Mouse (Mus musculus) thymus, adult 2 months (tissue): ENCODE results near the gene Dctpp1. TPM values are rescaled to one million over a fixed set of nuclear protein-coding genes. Genes with fewer than 3 reads are reported as not detected.
A peak's percentile ranks its signal among the peaks of the same experiment; 100 is the strongest.

Source experiments
- DNase-seq: peaks from one replicate; pipeline ENCODE4 v3.0.0; 2021
- H3K27ac ChIP-seq: fragments of 200-500 bp; 2 replicates; pipeline ENCODE4 v1.5.1; 2012; ENCODE audit warnings: low read length, control low read depth; ENCODE audit not compliant: control insufficient read depth, insufficient read depth
- H3K27me3 ChIP-seq: fragments of 200-500 bp; 2 replicates; pipeline ENCODE4 v1.6.1; 2012; ENCODE audit warnings: mild to moderate bottlenecking, low read length, moderate library complexity, mixed read lengths; ENCODE audit not compliant: control insufficient read depth, insufficient read depth
- H3K36me3 ChIP-seq: fragments of 200-500 bp; 2 replicates; pipeline ENCODE4 v1.6.1; 2012; ENCODE audit warnings: mild to moderate bottlenecking, low read length, moderate library complexity; ENCODE audit not compliant: control insufficient read depth, insufficient read depth
- H3K4me1 ChIP-seq: fragments of 200-500 bp; replicated peaks from 2 replicates; pipeline ENCODE4 v1.6.1; 2012; ENCODE audit warnings: low read length; ENCODE audit not compliant: control insufficient read depth, insufficient read depth
- H3K4me3 ChIP-seq: fragments of 200-500 bp; 2 replicates; pipeline ENCODE4 v1.5.1; 2012; ENCODE audit warnings: mild to moderate bottlenecking, low read length, control low read depth, moderate library complexity; ENCODE audit not compliant: control insufficient read depth, insufficient read depth
- CTCF ChIP-seq: fragments of 200-500 bp; IDR thresholded peaks from 2 replicates; pipeline ENCODE4 v1.5.1; 2012; ENCODE audit warnings: mild to moderate bottlenecking, control low read depth, low read length, moderate library complexity, borderline replicate concordance; ENCODE audit not compliant: control insufficient read depth, poor library complexity, insufficient read depth; ENCODE audit errors: extremely low read depth
- POLR2A ChIP-seq: fragments of 200-500 bp; IDR thresholded peaks from 2 replicates; pipeline ENCODE4 v1.6.1; 2012; ENCODE audit warnings: mild to moderate bottlenecking, low read length, control low read depth, moderate library complexity; ENCODE audit not compliant: control insufficient read depth, poor library complexity, insufficient read depth; ENCODE audit errors: extremely low read depth
- WGBS: fragments of 180-500 bp; shearing (Covaris S2); methylation state at CpG from one replicate; pipeline ENCODE4 v1.1.7; 2018; 5-methylcytosine and 5-hydroxymethylcytosine counted together
- polyA plus RNA-seq: library from polyadenylated mRNA; depleted of rRNA; stranded (reverse); fragments of >200 nt; gene quantifications from 2 replicates; pipeline ENCODE4 v1.2.3, GENCODE M21; 2012

The Dctpp1 gene
- polyA plus RNA-seq, 1 experiment, result 122 TPM

- Histone ChIP-seq H3K36me3 (no peaks in the 10 kb centered on the region), H3K27ac (no peak overlapping the region), H3K4me1 (peaks cover 17% of the 10 kb centered on the region), H3K27me3 (no peaks in the 10 kb centered on the region), H3K4me3 (no peak overlapping the region)
- 94% methylated on average over 6 of the region's 6 CpGs for WGBS
- DNase-seq, result no peak
- TF ChIP-seq CTCF, result no peak
- no peak for TF ChIP-seq POLR2A
These were observed 36.7 kb downstream of the Dctpp1 start for GRCm38 (mm10) chr7:127223515-127224478.

GRCm38 (mm10) chr7:127223106-127223505, 37.4 kb downstream of the Dctpp1 start:
- TF ChIP-seq CTCF, result no peak
- no peak for TF ChIP-seq POLR2A
- Histone ChIP-seq H3K27me3 (no peaks in the 10 kb centered on the region), H3K36me3 (no peaks in the 10 kb centered on the region), H3K27ac (no peak overlapping the region), H3K4me3 (no peak overlapping the region), H3K4me1 (peaks cover 20% of the 10 kb centered on the region)
- 100% methylated on average over 3 of the region's 3 CpGs for WGBS
- no peak for DNase-seq

- H3K36me3 ChIP-seq, result no peaks in the 10 kb centered on the region; the same call in 1 of the 2 replicates
- 42% methylated on average over 6 of the region's 6 CpGs for WGBS
- H3K4me1 ChIP-seq, result peaks cover 36% of the 10 kb centered on the region
- no peak overlapping the region for H3K4me3 ChIP-seq
- H3K27ac ChIP-seq, result peak overlapping the region; percentile 53
- DNase-seq, result no peak
- TF ChIP-seq CTCF (no peak), POLR2A (no peak)
- H3K27me3 ChIP-seq, result no peaks in the 10 kb centered on the region
These were observed 40.1 kb downstream of the Dctpp1 start for GRCm38 (mm10) chr7:127220440-127220839.

- H3K27me3 ChIP-seq, result no peaks in the 10 kb centered on the region
- H3K27ac ChIP-seq, result peak overlapping the region; percentile 97
- H3K4me1 ChIP-seq, result peaks cover 49% of the 10 kb centered on the region
- no peak for TF ChIP-seq POLR2A
- TF ChIP-seq CTCF, result no peak
- peaks cover 14% of the 10 kb centered on the region for H3K36me3 ChIP-seq
- DNase-seq, result no peak
- H3K4me3 ChIP-seq, result peak overlapping the region; percentile 30
- WGBS, result 20% methylated on average over 4 of the region's 4 CpGs
These were observed 41.8 kb downstream of the Dctpp1 start for GRCm38 (mm10) chr7:127218670-127219069.

GRCm38 (mm10) chr7:127217901-127218642, 42.4 kb downstream of the Dctpp1 start:
- peak overlapping the region; percentile 98 for H3K27ac ChIP-seq
- peaks cover 53% of the 10 kb centered on the region for H3K4me1 ChIP-seq
- 5% methylated on average over 10 of the region's 10 CpGs for WGBS
- peak; percentile 81 for DNase-seq
- H3K27me3 ChIP-seq, result no peaks in the 10 kb centered on the region
- peak overlapping the region; percentile 88 for H3K4me3 ChIP-seq
- TF ChIP-seq CTCF (no peak), POLR2A (peak; percentile 93)
- peaks cover 14% of the 10 kb centered on the region for H3K36me3 ChIP-seq

GRCm38 (mm10) chr7:127217475-127217874, 43.0 kb downstream of the Dctpp1 start:
- Histone ChIP-seq H3K4me3 (peak overlapping the region; percentile 88), H3K36me3 (peaks cover 14% of the 10 kb centered on the region), H3K27ac (peak overlapping the region; percentile 98), H3K4me1 (peaks cover 56% of the 10 kb centered on the region), H3K27me3 (no peaks in the 10 kb centered on the region)
- no peak for DNase-seq
- 29% methylated on average over 6 of the region's 6 CpGs for WGBS
- TF ChIP-seq CTCF (no peak), POLR2A (no peak)
